Mouse (Mus musculus) mouse trophoblast stem cell (cell line): ENCODE data around the gene Gm5938.

ENCODE experiments used
- in situ Hi-C, 2 experiments: fragments of 300-500 bp; cut with MseI, MboI; formaldehyde crosslinking; loops; 2 replicates in 1 of 2; 3 replicates in 1 of 2; pipeline ENCODE4 v1.15.1; 2025

The Gm5938 gene

GRCm38 (mm10) chrX:78125167-78125566 lies at the start of gene Gm5938:
TSS of gene Gm5938 (plus strand) at chrX:78125467.
- in situ Hi-C loops: loop anchor here in 1 of 2 experiments (25.0 kb wide), 1 partner anchor 112 kb away; the partner anchor contains the start of gene Gm14743

DNA sequence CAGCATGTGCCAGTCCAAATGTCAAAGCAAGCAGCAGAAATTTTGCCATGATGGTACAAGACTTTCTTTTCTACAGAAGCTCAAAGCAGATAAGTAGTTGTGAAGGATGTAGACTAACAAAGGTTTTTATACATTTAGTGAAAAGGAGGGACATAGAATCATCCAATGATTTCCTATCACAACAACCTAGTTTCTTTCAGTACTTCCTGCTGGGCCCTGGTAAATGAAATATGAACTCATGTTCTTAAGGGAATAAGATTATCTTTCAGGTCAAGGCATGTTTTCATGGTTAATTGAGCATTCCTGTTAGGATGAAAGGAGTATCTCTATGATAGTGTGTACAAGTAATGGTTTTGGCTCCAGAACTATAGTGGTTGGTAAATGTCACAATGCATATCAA lies 34.0 kb upstream of the Gm5938 start, which contains the start of gene Obp1a:
TSS of gene Obp1a (minus strand) at position 101 of the 400 bp plus-strand sequence.
- in situ Hi-C loops: no loop called here
